Mouse (Mus musculus): ENCODE measurements at regions not wholly inside any gene's neighbourhood (a gene's known extent, or its start where the extent isn't known, plus 50 kb on each side); places are given as distances from the start of the nearest gene placed in this dataset.

- no peak for TF ChIP-seq GATA1 (IDR thresholded peaks at IDR 0.05; ENCODE audit: low read length)
- TF ChIP-seq TAL1 (IDR thresholded peaks at IDR 0.05; ENCODE audit: low read length), result no peak
- H3K36me3 ChIP-seq (ENCODE audit: control insufficient read depth), result no peaks in the 10 kb centered on the region
- H3K4me3 ChIP-seq (replicated peaks), result no peak overlapping the region
- H3K4me1 ChIP-seq (ENCODE audit: control insufficient read depth), result no peaks in the 10 kb centered on the region
- no peaks in the 10 kb centered on the region for H3K9me3 ChIP-seq (ENCODE audit: control insufficient read depth, low read length)
- H3K27me3 ChIP-seq (ENCODE audit: control insufficient read depth), result no peaks in the 10 kb centered on the region
These were observed 254.0 kb downstream of the 4930544G11Rik start for GRCm38 (mm10) chr6:66206197-66206925.

- H3K4me1 ChIP-seq (ENCODE audit: control insufficient read depth), result no peaks in the 10 kb centered on the region
- H3K9me3 ChIP-seq (ENCODE audit: control insufficient read depth, low read length), result no peaks in the 10 kb centered on the region
- TF ChIP-seq TAL1 (IDR thresholded peaks at IDR 0.05; ENCODE audit: low read length) (no peak), GATA1 (IDR thresholded peaks at IDR 0.05; ENCODE audit: low read length) (no peak)
- no peaks in the 10 kb centered on the region for H3K36me3 ChIP-seq (ENCODE audit: control insufficient read depth)
- no peaks in the 10 kb centered on the region for H3K27me3 ChIP-seq (ENCODE audit: control insufficient read depth)
- no peak overlapping the region for H3K4me3 ChIP-seq (replicated peaks)
These were observed 265.1 kb downstream of the 4930544G11Rik start for GRCm38 (mm10) chr6:66217543-66217942.

- Histone ChIP-seq H3K36me3 (ENCODE audit: control insufficient read depth) (no peaks in the 10 kb centered on the region), H3K27me3 (ENCODE audit: control insufficient read depth) (no peaks in the 10 kb centered on the region), H3K4me1 (ENCODE audit: control insufficient read depth) (no peaks in the 10 kb centered on the region), H3K4me3 (replicated peaks) (no peak overlapping the region), H3K9me3 (ENCODE audit: control insufficient read depth, low read length) (no peaks in the 10 kb centered on the region)
- TF ChIP-seq GATA1 (IDR thresholded peaks at IDR 0.05; ENCODE audit: low read length) (no peak), TAL1 (IDR thresholded peaks at IDR 0.05; ENCODE audit: low read length) (no peak)
These were observed 271.9 kb downstream of the 4930544G11Rik start for GRCm38 (mm10) chr6:66224164-66224903.

- TF ChIP-seq GATA1 (IDR thresholded peaks at IDR 0.05; ENCODE audit: low read length) (no peak), TAL1 (IDR thresholded peaks at IDR 0.05; ENCODE audit: low read length) (no peak)
- Histone ChIP-seq H3K4me3 (replicated peaks) (no peak overlapping the region), H3K9me3 (ENCODE audit: control insufficient read depth, low read length) (no peaks in the 10 kb centered on the region), H3K36me3 (ENCODE audit: control insufficient read depth) (no peaks in the 10 kb centered on the region), H3K4me1 (ENCODE audit: control insufficient read depth) (no peaks in the 10 kb centered on the region), H3K27me3 (ENCODE audit: control insufficient read depth) (no peaks in the 10 kb centered on the region)
These were observed 284.0 kb downstream of the 4930544G11Rik start for GRCm38 (mm10) chr6:66236368-66236767.

GRCm38 (mm10) chr6:66255378-66255777 lies 279.8 kb upstream of the Mad2l1 start:
- TF ChIP-seq GATA1 (IDR thresholded peaks at IDR 0.05; ENCODE audit: low read length), result no peak
- TF ChIP-seq TAL1 (IDR thresholded peaks at IDR 0.05; ENCODE audit: low read length), result no peak
- H3K36me3 ChIP-seq (ENCODE audit: control insufficient read depth), result no peaks in the 10 kb centered on the region
- no peaks in the 10 kb centered on the region for H3K4me1 ChIP-seq (ENCODE audit: control insufficient read depth)
- no peak overlapping the region for H3K4me3 ChIP-seq (replicated peaks)
- H3K9me3 ChIP-seq (ENCODE audit: control insufficient read depth, low read length), result peaks cover 4% of the 10 kb centered on the region
- no peaks in the 10 kb centered on the region for H3K27me3 ChIP-seq (ENCODE audit: control insufficient read depth)

- Histone ChIP-seq H3K36me3 (ENCODE audit: control insufficient read depth) (no peaks in the 10 kb centered on the region), H3K4me3 (replicated peaks) (no peak overlapping the region), H3K9me3 (ENCODE audit: control insufficient read depth, low read length) (no peaks in the 10 kb centered on the region), H3K4me1 (ENCODE audit: control insufficient read depth) (no peaks in the 10 kb centered on the region), H3K27me3 (ENCODE audit: control insufficient read depth) (no peaks in the 10 kb centered on the region)
- TF ChIP-seq GATA1 (IDR thresholded peaks at IDR 0.05; ENCODE audit: low read length) (no peak), TAL1 (IDR thresholded peaks at IDR 0.05; ENCODE audit: low read length) (no peak)
These were observed 271.8 kb upstream of the Mad2l1 start for GRCm38 (mm10) chr6:66263429-66263828.

- TF ChIP-seq TAL1 (IDR thresholded peaks at IDR 0.05; ENCODE audit: low read length) (no peak), GATA1 (IDR thresholded peaks at IDR 0.05; ENCODE audit: low read length) (no peak)
- Histone ChIP-seq H3K4me1 (ENCODE audit: control insufficient read depth) (no peaks in the 10 kb centered on the region), H3K36me3 (ENCODE audit: control insufficient read depth) (no peaks in the 10 kb centered on the region), H3K9me3 (ENCODE audit: control insufficient read depth, low read length) (no peaks in the 10 kb centered on the region), H3K27me3 (ENCODE audit: control insufficient read depth) (no peaks in the 10 kb centered on the region), H3K4me3 (replicated peaks) (no peak overlapping the region)
These were observed 271.3 kb upstream of the Mad2l1 start for GRCm38 (mm10) chr6:66263918-66264317.

- H3K36me3 ChIP-seq (ENCODE audit: control insufficient read depth), result no peaks in the 10 kb centered on the region
- H3K27me3 ChIP-seq (ENCODE audit: control insufficient read depth), result no peaks in the 10 kb centered on the region
- no peak overlapping the region for H3K4me3 ChIP-seq (replicated peaks)
- peaks cover 20% of the 10 kb centered on the region for H3K4me1 ChIP-seq (ENCODE audit: control insufficient read depth)
- TF ChIP-seq TAL1 (IDR thresholded peaks at IDR 0.05; ENCODE audit: low read length) (no peak), GATA1 (IDR thresholded peaks at IDR 0.05; ENCODE audit: low read length) (no peak)
- no peaks in the 10 kb centered on the region for H3K9me3 ChIP-seq (ENCODE audit: control insufficient read depth, low read length)
These were observed 266.8 kb upstream of the Mad2l1 start for GRCm38 (mm10) chr6:66268427-66268826.

GRCm38 (mm10) chr6:66271414-66272206 lies 263.6 kb upstream of the Mad2l1 start:
- TF ChIP-seq TAL1 (IDR thresholded peaks at IDR 0.05; ENCODE audit: low read length) (no peak), GATA1 (IDR thresholded peaks at IDR 0.05; ENCODE audit: low read length) (no peak)
- Histone ChIP-seq H3K4me3 (replicated peaks) (no peak overlapping the region), H3K36me3 (ENCODE audit: control insufficient read depth) (no peaks in the 10 kb centered on the region), H3K4me1 (ENCODE audit: control insufficient read depth) (peaks cover 20% of the 10 kb centered on the region), H3K9me3 (ENCODE audit: control insufficient read depth, low read length) (no peaks in the 10 kb centered on the region), H3K27me3 (ENCODE audit: control insufficient read depth) (no peaks in the 10 kb centered on the region)

All from erythroblast, embryonic 14.5 days (primary cell).